Mouse (Mus musculus): Measurements from ENCODE around the gene Hpcal1. TPM values are rescaled to one million over a fixed set of nuclear protein-coding genes. Genes with fewer than 3 reads are reported as not detected.

Hpcal1 gene
- total RNA-seq, 2 experiments from 2014 or later, result 30.1 to 34.5 TPM

DNA sequence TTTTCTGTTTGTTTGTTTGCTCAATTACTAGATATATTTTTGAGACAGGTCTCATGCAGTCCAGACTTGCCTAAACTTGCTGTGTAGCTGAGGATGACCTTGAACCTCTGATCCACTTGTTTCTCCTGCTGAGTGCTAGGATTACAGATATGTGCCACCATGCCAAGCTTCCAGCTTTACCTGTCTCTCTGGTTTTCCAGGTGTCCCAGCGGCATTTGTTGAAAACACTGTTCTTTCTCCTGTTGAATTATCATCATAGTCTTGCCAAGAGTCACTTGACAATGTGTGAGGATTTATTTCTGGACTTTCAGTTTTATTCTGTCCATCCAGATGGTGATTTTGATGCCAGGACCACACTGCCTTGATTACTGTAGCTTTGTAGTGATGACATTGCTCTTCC, 6.3 kb upstream of the Hpcal1 start:
- DNase-seq (ENCODE audit: low spot score in 2 of 2), result no peak

DNA sequence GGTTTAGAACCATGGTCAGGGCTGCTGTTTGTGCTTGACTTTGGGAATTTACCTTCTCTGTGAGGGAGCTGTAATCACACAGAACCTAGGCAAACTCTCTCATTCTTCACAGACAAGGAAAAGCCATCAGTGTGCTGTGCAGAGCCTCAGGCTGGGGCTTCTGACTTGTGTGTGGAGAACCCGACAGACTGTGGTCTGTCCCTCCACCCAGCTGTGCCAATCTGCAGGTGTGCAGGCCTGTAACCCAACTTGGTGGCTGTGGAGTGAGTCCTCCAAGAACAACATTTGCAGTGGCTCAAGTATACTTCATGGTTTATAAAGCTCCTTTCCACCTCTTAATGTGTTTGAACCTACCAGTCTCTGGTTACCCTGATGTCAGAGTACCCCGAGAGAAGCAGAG, 4.5 kb upstream of the Hpcal1 start:
- DNase-seq (ENCODE audit: low spot score in 2 of 2), result no peak

DNA sequence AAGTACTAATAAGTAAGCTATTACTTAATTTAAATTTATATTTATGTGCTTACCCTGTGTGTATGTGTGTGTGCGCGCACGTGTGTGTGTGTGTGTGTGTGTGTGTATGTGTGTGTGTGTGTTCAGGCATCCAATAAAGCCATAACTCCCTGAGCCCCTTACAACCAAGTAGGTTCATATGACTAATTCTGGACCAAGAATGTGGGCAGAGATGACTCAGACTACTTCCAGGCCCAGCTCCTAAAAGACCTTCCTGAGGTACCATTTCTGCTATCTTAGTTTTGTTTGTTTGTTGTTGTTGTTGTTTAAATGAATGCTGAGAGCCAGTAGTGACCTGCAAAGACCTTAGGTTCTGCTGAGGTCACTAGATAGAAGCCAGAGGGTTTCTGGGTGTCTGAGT, 1.7 kb upstream of the Hpcal1 start:
- no peak for DNase-seq (ENCODE audit: low spot score in 2 of 2)

DNA sequence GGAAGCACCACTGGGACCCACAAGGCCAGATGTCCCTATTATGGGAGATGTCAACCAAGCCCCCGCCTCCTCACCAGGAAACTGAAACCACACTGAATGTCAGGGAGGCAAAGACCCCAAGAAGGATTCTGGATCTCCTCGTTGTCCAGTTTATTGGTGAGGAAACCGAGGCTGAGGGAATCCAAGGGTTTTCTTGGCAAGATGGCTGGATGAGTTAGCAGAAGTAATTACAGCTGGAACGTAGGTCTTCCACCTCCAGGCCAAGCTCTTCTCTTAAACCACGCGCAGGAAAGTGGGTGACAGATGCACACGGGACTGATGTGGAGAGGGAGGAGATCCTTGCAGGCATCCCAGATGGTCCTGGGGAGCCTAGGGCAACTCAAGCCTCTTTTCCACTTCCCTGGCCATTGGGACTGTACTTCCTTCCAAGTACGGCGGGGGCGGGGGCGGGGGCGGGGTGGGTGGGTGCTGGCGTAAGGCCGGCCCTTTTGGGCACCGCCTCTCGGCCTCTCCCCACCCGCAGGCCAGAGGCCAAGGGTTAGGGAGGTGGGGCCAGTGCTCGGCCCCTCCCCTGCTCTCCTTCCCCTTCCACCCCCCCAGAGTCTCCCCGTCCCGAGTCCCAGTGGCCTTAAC, 609 bp upstream of the Hpcal1 start:
- no peak for DNase-seq (ENCODE audit: low spot score in 2 of 2)

DNA sequence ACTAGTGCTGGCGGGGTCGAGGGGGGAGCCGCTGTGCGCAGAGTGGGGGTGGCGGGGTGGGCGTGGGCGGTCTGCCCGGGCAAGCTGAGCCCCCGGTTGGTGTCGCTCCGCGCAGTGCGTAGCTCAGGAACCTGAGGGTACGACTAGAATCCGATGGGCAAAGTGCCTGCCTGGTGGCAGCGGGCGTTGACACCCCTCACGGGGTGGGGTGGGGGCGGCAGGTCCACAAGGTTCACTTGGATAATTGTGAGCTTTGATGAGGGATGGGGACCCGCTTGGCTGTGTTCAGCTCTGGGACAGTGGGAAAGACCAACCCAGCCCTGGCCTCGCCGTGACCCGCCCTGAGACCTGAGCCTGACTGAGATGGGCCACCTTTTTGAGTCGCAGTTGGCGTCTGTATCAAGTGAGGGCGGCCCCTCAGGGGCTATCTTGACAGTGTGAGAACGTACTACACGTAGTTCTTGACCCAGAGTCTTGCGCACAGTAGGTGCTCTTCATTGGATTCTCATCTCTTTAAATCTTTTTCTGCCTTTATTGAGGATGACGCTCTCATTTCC, 742 bp downstream of the Hpcal1 start:
- no peak for DNase-seq (ENCODE audit: low spot score in 2 of 2)

DNA sequence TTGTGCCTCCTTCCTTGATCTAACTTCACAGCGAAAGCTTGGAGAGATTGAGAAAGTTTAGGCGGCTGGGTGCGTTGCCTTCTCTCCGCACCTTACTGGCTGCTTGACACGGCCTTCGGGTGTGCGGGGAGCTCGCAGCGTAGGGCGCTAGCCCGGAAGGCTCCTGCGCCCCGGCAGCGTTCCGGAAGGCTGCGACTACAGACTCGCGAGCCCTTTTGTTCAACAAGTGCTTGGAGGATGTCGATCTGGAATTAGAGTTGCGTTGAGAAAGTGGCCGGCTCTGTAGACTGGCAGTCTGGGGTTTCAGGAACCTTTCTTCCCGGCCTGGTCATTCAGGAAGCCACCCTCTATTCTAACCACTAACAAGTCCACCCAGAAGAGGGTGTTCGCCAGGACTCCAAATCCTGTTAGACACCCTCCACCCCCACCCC, 1.2 kb downstream of the Hpcal1 start:
- no peak for DNase-seq (ENCODE audit: low spot score in 2 of 2)

DNA sequence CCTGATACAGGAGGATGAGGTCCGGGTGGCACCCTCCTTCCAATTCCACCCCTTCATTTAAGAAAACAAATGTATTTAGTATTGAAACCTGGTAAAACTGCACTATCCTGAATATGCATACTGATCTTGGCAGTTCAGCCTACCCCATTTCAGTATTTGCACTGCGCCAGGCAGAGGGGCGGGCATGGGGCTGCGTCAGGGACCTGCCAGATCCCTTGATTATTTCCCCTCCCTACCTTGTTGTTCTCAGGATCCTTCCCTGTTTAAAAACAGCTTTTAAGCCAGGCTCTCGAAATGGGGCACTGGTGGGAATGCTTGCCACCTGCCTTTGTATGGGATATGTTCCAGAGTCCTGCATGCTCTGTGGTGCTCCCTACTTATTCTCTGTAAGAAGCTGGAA, 1.7 kb downstream of the Hpcal1 start:
- DNase-seq (ENCODE audit: low spot score in 2 of 2), result no peak

DNA sequence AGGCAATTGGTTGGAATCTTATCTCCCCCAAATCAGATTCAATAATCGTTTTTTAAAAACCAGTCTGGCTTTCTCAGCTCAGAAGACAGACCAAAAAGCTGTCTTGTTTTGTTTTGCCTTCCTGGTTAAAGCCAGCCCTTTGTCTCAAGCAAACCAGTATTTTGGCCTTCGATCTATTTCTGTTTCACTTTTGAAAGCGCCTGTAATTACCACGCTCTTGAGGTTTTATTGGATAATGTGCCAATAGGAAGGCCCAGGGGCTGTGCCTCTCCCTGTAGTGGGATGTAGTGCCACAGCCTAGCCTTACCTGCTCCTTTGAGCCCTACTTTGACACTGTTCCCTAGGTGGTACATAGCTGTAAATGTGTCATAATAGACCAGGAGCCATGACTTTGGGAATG, 2.3 kb downstream of the Hpcal1 start:
- DNase-seq (ENCODE audit: low spot score in 2 of 2), result no peak

DNA sequence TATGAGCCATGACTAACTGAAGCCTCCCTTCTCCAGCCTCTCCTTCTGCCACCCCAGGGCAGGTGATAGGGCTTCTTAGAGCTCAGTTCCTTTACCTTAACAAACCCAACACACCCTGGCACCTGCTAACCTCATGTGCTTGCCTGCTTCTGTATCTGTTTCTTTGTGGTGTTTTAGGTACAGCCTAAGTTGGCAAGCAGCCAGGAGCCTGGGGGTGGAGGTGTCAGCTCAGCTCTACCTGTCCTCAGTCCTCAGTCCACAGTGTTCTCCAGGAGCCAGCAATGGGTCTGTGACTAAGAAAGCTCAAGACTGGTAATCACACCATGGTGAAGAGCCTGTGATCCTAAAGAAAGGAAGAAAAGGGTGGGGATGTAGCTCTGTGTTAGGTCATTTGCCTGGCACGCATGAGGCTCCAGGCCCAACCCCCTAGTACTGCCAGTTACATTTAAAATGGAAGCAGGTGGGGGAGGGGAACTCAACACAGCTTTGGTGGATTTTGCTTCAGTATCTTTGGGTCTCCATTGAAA, 4.0 kb downstream of the Hpcal1 start:
- DNase-seq (ENCODE audit: low spot score in 2 of 2), result no peak

DNA sequence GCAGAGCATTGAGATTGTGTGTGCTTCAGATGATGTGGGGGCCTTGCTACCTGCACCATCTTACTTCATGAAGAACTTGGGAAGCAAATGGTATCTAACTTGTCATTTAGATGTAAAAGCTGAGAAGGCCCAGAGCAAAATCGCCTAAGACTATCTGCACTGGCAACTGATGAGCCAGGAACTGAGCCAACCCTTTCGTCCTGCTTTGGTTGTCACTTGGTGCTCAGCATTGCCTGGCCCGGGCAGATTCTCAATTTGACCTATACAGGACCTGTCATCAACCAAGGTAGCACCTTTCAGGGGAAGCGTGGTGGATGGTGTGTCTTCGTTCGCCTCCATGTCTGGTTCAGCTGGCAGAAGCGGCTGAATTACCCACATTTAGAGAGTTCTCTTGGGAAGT, 5.7 kb downstream of the Hpcal1 start:
- no peak for DNase-seq (ENCODE audit: low spot score in 2 of 2)

DNA sequence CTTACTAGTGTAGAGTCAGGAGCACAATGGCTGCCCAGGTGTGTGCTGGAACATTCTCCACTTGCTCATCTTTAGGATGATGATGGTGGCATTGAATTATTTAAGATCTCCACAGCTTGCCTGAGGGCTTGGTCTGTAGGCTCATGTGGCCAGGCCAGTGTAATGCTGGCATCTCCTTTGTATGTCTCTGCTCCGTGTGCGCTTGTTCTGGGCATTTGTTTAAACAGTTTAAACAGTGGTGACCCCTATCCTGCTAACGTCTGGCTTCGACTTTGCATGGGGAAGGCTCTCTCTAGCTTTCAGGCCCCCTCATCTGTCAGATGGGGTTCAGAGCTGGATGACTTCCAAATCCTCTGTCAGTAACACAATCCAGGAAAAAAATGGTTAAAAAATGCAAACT, 8.3 kb downstream of the Hpcal1 start:
- no peak for DNase-seq (ENCODE audit: low spot score in 2 of 2)

DNA sequence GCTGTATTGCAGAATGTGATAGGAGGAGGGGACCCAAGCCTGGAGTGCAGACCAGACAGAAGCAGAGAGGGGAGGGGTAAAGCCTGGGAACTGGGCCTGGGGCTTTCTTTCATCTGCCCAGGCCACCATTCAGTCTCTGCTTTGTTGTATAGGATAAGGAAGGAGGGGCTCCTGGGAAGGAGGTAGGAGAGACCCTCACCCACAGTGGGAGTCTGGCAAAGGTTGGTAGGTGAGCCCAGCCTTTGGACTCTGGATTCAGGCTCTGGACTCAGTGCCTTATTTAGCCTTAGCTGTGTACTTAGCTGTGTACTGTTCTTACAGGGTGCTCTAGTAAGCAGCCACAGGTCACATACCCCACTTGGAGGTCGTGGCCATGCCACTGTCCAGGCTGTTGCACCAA, 8.8 kb downstream of the Hpcal1 start:
- DNase-seq (ENCODE audit: low spot score in 2 of 2), result no peak

DNA sequence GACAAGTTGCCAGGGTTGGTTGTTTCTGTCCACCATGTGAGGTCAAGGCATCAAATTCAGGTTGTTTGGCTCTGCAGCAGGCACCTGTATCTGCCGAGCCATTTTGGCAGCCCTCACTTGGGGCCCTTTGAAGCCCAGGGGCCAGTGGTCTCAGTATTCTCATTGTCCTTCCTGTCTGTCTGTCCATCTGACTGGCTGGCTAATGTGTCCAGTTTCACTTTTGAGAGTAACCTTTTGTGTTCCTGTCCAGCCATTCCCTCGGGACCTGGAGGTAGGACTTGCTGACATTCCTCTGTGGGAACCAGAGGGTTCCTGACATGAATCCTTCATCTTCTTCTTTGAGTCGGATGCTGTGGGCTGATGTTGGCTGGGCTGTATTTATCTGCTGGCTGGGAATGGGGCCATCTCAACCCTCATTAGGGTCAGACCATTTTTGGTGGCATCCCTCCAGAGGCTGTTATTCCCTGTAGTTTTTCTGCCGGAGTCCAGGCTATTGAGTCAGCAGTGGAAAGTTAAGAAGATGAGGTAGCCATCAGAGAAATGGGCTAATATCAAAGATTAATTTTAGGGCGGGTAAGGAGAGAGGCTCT, 10.6 kb downstream of the Hpcal1 start:
- no peak for DNase-seq (ENCODE audit: low spot score in 2 of 2)

DNA sequence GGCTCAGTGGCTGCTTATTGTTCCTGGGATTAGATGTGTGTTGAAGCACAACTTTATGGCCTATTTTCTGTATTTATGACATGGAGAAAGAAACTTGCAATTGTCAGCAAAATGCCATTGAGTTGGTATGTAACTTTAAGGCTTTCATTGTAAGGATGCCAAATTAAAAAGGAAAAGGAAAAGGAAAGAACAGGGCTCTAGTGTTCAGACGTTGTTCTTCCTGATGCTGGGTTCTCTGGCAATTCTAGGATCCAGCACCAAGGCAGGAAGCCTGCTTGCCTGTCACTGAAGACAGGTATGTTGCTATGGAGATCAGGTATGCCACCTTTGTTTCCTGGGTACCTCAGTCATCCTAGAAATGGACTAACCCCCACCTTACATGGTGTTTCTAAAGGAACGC, 11.1 kb downstream of the Hpcal1 start:
- DNase-seq (ENCODE audit: low spot score in 2 of 2), result no peak

DNA sequence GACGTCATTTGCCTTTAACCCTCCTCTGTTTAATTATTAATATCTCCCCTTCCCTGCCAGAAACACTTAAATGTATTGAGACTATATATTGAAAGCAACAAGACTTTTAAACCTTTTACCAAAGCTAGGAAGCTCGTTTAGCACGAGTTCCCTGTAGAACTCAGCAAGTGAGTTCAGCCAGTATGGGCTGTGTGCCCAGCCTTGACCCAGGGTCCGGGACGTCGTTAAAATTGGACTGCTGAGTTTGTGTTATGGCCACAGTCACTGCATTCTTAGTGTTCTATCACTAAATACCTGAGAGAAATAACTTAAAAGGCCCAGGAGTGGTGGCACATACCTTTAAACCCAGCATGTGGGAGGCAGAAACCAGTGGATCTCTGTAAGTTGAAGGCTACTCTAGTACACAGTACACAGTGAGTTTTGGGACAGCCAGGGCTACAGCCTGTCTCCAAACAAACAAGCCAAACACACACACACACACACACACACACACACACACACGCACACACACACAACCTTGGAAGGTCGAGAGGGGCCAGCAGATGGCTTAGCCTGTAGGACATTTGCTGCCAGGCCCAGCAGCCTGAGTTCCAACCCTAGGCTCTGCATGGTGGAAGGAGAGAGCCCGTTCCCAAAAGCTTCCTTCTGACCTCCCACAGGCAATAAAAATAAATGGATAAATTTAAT, 11.7 kb downstream of the Hpcal1 start:
- DNase-seq (ENCODE audit: low spot score in 2 of 2), result no peak

DNA sequence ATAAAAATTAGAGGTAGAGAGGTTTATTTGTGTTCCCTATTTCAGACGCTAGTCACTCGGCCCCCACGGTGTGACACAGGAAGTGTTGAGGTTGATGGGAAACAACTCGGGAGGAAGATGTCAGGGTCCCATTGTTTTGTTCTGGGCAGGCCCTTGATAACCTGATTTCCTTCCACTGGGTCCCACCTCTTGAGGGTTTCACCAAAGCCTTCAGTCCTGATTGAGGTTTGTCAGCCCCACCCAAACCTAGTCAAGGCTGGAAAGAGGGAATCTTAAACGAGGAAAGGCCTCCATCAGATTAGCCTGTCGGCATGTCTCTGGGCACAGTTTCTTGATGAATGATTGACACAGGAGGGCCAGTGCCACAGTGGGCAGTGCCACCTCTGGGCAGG, 12.3 kb downstream of the Hpcal1 start:
- no peak for DNase-seq (ENCODE audit: low spot score in 2 of 2)

DNA sequence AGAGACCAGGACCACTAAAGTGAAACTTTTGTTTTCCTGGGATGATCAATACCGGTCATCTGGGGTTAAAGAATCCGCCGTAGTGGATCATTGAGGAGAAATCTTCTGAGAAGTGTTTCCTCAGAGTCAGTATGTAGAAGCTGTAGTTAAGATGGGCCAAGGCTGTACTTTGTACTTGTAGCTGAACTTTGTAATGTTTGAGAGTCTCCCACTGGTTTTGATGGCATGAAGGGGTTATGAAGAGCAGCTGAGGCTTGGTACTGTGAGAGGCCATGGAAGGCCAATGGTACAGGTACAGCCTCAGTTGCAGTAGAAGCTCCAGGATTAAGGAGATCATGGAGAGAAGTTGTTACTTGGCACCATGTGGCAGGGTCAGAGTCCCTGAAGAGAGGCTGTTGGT, 13.2 kb downstream of the Hpcal1 start:
- DNase-seq (ENCODE audit: low spot score in 2 of 2), result no peak

DNA sequence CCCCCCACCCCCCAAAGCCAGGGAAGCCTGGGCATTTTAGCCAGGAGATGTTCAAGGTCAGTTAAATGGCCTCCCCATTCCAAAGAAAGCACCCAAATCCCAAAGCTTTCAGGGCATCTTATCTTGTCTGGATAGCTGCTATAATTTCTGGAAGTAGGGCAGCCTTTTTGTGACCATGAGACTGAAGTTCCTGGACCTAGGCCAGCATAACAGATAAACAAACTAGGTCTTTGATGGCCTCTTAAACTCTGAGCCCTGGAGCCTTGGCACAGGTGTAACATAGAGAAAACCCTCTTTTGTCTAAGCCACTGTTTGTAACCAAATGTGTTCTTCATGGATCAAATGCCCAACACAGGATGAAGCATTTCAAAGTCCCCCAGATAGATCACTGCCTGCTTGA, 16.8 kb downstream of the Hpcal1 start:
- no peak for DNase-seq (ENCODE audit: low spot score in 2 of 2)

DNA sequence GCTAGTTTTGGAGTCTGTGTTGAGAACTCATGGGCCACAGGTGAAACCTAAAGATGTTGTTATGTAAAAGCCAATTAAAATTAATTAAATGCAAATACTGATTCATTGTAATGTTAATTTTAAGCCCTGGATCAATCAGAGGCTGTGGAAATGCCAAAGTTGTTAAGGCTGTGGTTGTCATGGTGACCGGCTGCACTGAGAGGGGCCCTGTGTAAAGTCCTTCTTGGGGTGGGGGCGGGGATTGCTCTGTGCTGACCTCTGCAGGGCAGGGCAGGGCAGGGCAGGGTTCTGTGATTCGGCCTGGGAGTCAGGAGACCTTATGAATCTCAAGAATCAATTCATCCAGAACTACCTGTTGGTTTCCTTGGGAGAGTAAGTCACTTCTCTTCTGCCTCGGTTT, 18.8 kb downstream of the Hpcal1 start:
- DNase-seq (ENCODE audit: low spot score in 2 of 2), result no peak

DNA sequence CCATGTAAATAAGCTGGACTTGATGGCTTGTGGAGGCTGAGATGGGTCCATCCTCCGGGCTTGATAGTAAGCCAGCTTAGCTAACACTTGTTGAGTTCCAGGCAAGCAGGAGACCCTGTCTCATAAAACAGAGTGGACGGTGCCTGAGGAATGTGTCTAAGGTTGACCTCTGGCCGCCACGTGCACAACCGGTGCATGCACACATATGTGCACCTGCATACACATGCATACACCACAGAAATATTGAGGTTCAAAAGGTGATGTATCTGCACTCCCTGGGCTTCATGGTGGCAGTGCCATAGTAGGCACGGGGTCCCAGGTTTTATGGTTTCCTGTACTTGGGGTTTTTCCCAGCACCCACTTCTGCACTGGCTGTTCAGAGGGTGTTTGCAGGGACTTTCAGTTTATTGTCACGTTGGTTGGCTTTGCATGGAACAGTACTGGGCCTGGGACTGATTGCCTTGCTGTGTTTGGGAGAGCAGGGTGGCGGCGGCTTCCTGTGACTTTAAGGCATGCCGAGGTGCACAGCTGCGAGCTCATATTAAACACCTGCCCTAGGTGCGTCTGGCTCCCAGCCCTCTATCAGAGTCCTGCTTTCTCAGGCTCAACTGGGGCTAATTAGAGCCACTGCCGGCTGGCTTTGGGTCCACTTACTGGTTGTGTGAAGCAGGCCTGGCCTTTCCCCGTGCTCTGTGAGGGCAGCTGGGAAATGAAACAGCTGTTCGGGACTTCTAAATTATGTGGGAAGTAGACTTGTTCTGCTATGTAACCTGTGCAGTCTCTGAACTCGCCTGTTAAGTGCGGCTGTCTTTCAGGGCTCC, 19.5 kb downstream of the Hpcal1 start:
- DNase-seq (ENCODE audit: low spot score in 2 of 2), result no peak

DNA sequence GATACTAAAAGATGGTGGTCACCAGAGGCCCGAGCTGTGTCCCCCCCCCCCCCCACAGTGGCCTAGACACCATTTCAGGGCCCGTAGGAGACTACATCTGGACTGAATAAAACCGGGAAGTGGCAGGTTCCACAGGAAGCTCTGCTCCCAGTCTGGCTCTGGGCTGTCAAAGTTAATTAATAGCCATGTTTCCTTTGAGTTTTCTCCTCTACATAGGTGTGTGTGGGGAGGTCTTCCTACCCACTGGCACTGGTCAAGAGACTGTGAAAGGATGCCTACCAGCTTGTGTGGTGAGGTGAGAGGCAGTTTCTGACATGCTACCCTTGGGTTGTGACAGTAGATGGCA, 20.1 kb downstream of the Hpcal1 start:
- no peak for DNase-seq (ENCODE audit: low spot score in 2 of 2)

Data from adrenal gland, postnatal 4 days (tissue).